Mouse (Mus musculus) kidney, adult 2 months (tissue): ENCODE data around the gene Phykpl.

ENCODE experiments used
- CTCF ChIP-seq: fragments of 200-500 bp; conservative IDR thresholded peaks from 2 replicates; pipeline ENCODE4 v1.5.1; 2011; ENCODE audit warnings: low read depth, mild to moderate bottlenecking, control low read depth, low read length, moderate library complexity, mixed read lengths; ENCODE audit not compliant: insufficient read depth, insufficient read length
- POLR2A ChIP-seq: fragments of 200-500 bp; IDR thresholded peaks from one replicate; pipeline ENCODE4 v1.6.1; 2011; ENCODE audit warnings: low read depth, low read length, control low read depth

DNA sequence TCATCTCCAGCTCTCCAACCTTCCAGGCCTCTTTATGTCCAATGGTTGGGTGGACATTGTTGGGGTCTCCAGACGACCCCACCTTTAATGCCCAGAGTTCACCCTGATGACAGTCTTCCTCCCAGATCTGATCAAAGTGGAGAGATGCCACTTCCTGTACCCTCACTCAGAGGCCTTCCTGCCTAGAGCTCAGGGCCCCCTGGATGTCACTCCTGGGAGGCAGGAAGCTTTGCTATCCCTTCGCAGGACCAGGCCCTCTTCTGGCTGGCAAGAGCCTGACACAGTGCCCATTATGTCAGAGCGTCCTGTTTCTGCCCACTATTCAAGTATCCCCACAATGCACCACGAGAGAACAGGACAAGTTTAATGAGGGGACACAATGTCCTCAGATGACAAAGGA lies 5.5 kb upstream of the Phykpl start:
- TF ChIP-seq POLR2A (no peak), CTCF (no peak)
